Mouse (Mus musculus) C2C12 (cell line): ENCODE measurements at regions not wholly inside any gene's neighbourhood (a gene's known extent, or its start where the extent isn't known, plus 50 kb on each side); places are given as distances from the start of the nearest gene placed in this dataset.
"Not testable (repeated sequence)": the region's sequence is repeated elsewhere in the genome, so short reads cannot be mapped to it uniquely, and the experiment has no call there.

Experiments
- H3K27me3 ChIP-seq: one replicate; pipeline ENCODE4 v1.6.1; 2011; ENCODE audit not compliant: control insufficient read depth, insufficient read depth, insufficient read length
- H3K36me3 ChIP-seq: one replicate; pipeline ENCODE4 v1.6.1; 2011; ENCODE audit not compliant: control insufficient read depth, insufficient read depth
- H3K4me3 ChIP-seq: one replicate; pipeline ENCODE4 v1.5.1; 2011; ENCODE audit warnings: mild to moderate bottlenecking, control low read depth; ENCODE audit not compliant: poor library complexity, insufficient read depth, severe bottlenecking
- H3K79me2 ChIP-seq: one replicate; pipeline ENCODE4 v1.6.1; 2011; ENCODE audit not compliant: control insufficient read depth, insufficient read depth
- H3K79me3 ChIP-seq: one replicate; pipeline ENCODE4 v1.6.1; 2011; ENCODE audit warnings: low read depth, control low read depth
- H3ac ChIP-seq: one replicate; pipeline ENCODE3; 2011; ENCODE audit warnings: low read depth; ENCODE audit not compliant: control insufficient read depth, insufficient read length
- CEBPB ChIP-seq: IDR thresholded peaks from one replicate; pipeline ENCODE4 v1.6.1; 2011; ENCODE audit warnings: low read depth, mild to moderate bottlenecking, control low read depth, moderate library complexity
- CTCF ChIP-seq: IDR thresholded peaks from one replicate; pipeline ENCODE4 v1.5.1; 2011; ENCODE audit not compliant: control insufficient read depth, insufficient read depth, insufficient read length
- FOSL1 ChIP-seq: IDR thresholded peaks from one replicate; pipeline ENCODE4 v1.8.0; 2011; ENCODE audit warnings: mild to moderate bottlenecking, low read length; ENCODE audit not compliant: poor library complexity, insufficient read depth, severe bottlenecking
- MAX ChIP-seq: IDR thresholded peaks from one replicate; pipeline ENCODE4 v1.6.1; 2011; ENCODE audit warnings: mild to moderate bottlenecking, control low read depth
- MYOD1 ChIP-seq: IDR thresholded peaks from one replicate; pipeline ENCODE4 v1.6.1; 2011; ENCODE audit warnings: low read depth; ENCODE audit not compliant: control insufficient read depth, insufficient read length
- MYOG ChIP-seq: IDR thresholded peaks from one replicate; pipeline ENCODE4 v1.6.1; 2011; ENCODE audit not compliant: control insufficient read depth, insufficient read length; ENCODE audit errors: extremely low read depth
- USF1 ChIP-seq: IDR thresholded peaks from one replicate; pipeline ENCODE4 v1.6.1; 2011; ENCODE audit warnings: low read depth, mild to moderate bottlenecking, control low read depth, moderate library complexity

DNA sequence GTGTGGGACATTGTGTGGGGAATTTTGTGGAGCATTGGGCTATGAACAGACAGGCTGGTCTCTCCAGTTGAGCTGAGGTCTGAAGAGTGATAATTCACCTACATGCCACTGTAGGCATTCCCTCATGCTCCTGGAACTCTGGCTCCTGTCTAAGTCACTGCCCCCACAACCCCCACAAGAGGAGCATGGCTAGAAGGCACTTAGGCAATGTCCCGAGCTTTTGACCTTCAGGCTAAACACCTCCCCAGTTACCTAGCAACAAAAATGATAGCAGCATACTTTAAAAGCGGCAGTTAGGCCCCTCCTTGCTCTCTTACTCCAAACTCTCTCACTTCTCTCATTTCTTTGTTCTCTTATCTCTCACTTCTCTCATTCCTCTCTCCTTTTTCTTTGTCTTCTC lies 620.7 kb upstream of the Gprin3 start:
- Histone ChIP-seq H3ac (no peak overlapping the region), H3K27me3 (no peaks in the 10 kb centered on the region), H3K4me3 (no peak overlapping the region), H3K79me3 (no peaks in the 10 kb centered on the region), H3K36me3 (no peaks in the 10 kb centered on the region), H3K79me2 (no peaks in the 10 kb centered on the region)
- TF ChIP-seq MAX (no peak), MYOG (no peak), MYOD1 (no peak), USF1 (no peak), FOSL1 (no peak), CEBPB (no peak), CTCF (no peak)

DNA sequence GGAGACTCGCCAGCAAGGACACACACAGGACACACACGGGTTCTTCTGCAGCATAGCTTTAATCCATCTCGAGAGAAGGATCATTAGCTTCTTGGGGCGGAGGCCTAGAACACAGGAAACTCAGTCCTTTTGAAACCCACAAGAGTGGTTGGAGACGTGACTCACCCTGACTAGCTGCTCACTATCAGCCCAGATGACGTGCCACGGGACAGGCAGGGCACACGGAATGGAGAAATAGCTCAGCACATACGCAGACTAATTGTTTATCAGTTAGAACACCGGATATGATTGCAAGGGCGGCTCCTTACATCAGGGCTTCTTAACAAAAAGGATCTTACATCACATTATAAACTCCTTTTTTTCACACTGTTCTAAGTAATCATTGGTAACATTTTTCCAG lies 619.4 kb upstream of the Gprin3 start:
- H3K27me3 ChIP-seq, H3K79me3 ChIP-seq, H3K79me2 ChIP-seq, H3ac ChIP-seq, H3K4me3 ChIP-seq, H3K36me3 ChIP-seq: not testable (repeated sequence)
- TF ChIP-seq CEBPB: peak; percentile 30
- peak; percentile 9 for TF ChIP-seq MYOD1
- TF ChIP-seq MAX: peak; percentile 80

DNA sequence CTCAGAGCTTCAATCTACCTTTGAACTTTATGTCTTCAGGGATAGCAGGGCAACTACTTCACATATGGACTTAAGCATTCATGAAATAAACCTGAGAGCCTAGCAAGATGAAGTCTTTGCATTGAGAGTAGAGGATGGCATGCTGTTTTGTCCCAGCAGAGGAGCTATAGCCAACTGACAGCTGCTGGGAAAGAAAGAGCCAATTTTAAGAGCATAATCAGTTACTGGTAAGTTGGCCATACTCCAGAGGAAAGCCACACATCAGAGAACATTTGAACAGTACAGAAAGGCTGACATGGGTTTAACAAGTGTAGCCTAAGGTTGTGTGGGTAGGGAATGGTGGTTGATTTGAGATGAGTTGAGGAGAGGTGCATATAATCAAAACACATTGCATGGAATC lies 618.7 kb upstream of the Gprin3 start:
- no peaks in the 10 kb centered on the region for H3K79me3 ChIP-seq
- H3ac ChIP-seq: no peak overlapping the region
- H3K27me3 ChIP-seq: no peaks in the 10 kb centered on the region
- no peaks in the 10 kb centered on the region for H3K36me3 ChIP-seq
- no peak overlapping the region for H3K4me3 ChIP-seq
- TF ChIP-seq CEBPB: no peak
- TF ChIP-seq CTCF: no peak
- no peak for TF ChIP-seq MAX
- TF ChIP-seq USF1: no peak
- TF ChIP-seq MYOD1: no peak
- no peak for TF ChIP-seq MYOG
- no peak for TF ChIP-seq FOSL1
- H3K79me2 ChIP-seq: no peaks in the 10 kb centered on the region
